Mouse (Mus musculus) limb, embryonic 12.5 days (tissue): ENCODE measurements around the gene Slco3a1. TPM values are rescaled to one million over a fixed set of nuclear protein-coding genes. Genes with fewer than 3 reads are reported as not detected.
"Not testable (repeated sequence)": the region's sequence is repeated elsewhere in the genome, so short reads cannot be mapped to it uniquely, and the experiment has no call there.

Experiments used
- ATAC-seq: fragments of 200-750 bp; cut with Nextera tagmentation; 2 replicates; pipeline ENCODE4 v1.8.0; 2017; ENCODE audit warnings: low read depth, moderate TSS enrichment; ENCODE audit not compliant: insufficient number of reproducible peaks, insufficient read depth, low FRiP score, low TSS enrichment
- H3K27ac ChIP-seq: fragments of 300-500 bp; sonication (generic); 2 replicates; pipeline ENCODE4 v1.5.1; 2016; ENCODE audit warnings: mild to moderate bottlenecking, moderate library complexity
- H3K27me3 ChIP-seq: fragments of 300-500 bp; sonication (generic); 2 replicates; pipeline ENCODE4 v1.6.1; 2016; ENCODE audit warnings: mild to moderate bottlenecking, moderate library complexity
- H3K36me3 ChIP-seq: fragments of 300-500 bp; sonication (generic); 2 replicates; pipeline ENCODE4 v1.6.1; 2016; ENCODE audit warnings: mild to moderate bottlenecking, moderate library complexity
- H3K4me1 ChIP-seq: fragments of 300-500 bp; sonication (generic); replicated peaks from 2 replicates; pipeline ENCODE4 v1.6.1; 2016
- H3K4me2 ChIP-seq: fragments of 300-500 bp; sonication (generic); 2 replicates; pipeline ENCODE4 v1.6.1; 2016; ENCODE audit warnings: mild to moderate bottlenecking, moderate library complexity
- H3K4me3 ChIP-seq: fragments of 300-500 bp; sonication (generic); replicated peaks from 2 replicates; pipeline ENCODE4 v1.5.1; 2016; ENCODE audit warnings: mild to moderate bottlenecking
- H3K9ac ChIP-seq: fragments of 300-500 bp; sonication (generic); replicated peaks from 2 replicates; pipeline ENCODE4 v1.6.1; 2016; ENCODE audit warnings: mild to moderate bottlenecking, moderate library complexity
- H3K9me3 ChIP-seq: fragments of 300-500 bp; sonication (generic); 2 replicates; pipeline ENCODE4 v1.6.1; 2016; ENCODE audit warnings: mild to moderate bottlenecking, moderate library complexity
- WGBS: fragments of 180-500 bp; shearing (Covaris S2); methylation state at CpG from one replicate; pipeline ENCODE4 v1.1.7; 2016; 5-methylcytosine and 5-hydroxymethylcytosine counted together
- polyA plus RNA-seq: library from polyadenylated mRNA; unstranded; fragments of >200 nt; fragmentation: Nextera tagmentation; extraction: Ambion mirVana; gene quantifications from 2 replicates; pipeline ENCODE4 v1.2.1, GENCODE M21; 2016

Gene Slco3a1
- polyA plus RNA-seq, 1 experiment from 2014 or later, result 8.2 TPM

DNA sequence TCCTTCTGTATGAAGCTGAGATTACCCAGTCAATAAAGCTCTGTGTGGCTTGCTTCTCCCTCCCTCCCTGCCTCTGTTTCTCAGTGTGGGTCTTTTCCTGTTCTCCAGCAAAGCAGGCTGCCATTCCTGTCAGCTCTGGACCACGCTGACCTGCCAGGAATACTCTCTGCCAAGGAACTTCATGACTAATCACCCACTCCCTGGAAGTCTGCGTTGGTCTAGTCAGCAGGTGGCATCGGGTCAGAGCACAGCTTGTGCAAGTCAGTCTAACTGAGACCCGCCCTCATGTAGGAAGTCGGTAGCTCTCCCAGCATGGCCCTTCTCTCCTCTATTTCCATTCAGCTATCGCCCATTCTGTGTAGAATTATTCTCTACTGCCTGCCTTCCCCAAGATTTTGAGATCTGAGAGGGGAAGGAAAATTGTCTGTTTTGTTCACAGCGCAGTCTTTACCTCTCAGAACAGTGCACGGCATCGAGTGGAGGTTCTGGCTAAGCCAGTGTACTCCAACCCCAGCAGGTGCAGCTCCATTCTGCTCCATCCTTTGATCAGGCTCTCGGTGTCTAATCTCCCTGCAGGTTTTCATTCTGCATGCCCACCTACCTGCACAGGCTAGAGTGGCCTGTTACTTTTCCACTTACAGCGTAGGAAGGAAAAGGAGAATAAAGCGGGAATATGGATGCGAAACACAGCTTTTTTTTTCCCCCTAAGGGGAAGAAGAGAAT is 145.8 kb downstream of the Slco3a1 start:
- WGBS, result 61% methylated on average over 13 of the region's 13 CpGs
- Histone ChIP-seq H3K9ac (no peak overlapping the region), H3K9me3 (no peaks in the 10 kb centered on the region), H3K27ac (no peak overlapping the region), H3K4me3 (no peak overlapping the region), H3K27me3 (peaks cover 29% of the 10 kb centered on the region), H3K4me1 (peaks cover 2% of the 10 kb centered on the region; the same call in 1 of the 2 replicates), H3K36me3 (no peaks in the 10 kb centered on the region), H3K4me2 (no peak overlapping the region)
- ATAC-seq, result no peak; the same call in 1 of the 2 replicates

DNA sequence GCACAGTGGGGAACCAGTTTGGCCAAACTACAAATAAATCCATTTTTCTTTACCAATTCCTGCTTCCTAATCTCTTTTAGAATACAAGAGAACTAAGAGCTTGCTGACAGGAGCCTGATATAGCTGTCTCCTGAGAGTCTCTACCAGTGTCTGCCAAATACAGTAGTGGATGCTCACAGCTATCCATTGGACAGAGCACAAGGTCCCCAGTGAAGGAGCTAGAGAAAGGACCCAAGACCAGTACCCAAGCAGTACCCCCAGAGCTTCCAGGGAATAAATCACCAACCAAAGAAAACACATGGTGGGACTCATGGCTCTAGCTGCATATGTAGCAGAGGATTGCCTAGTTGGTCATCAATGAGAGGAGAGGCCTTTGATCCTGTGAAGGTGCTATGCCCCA is 146.7 kb downstream of the Slco3a1 start:
- not testable (repeated sequence) for H3K4me1 ChIP-seq, H3K4me2 ChIP-seq, ATAC-seq, H3K4me3 ChIP-seq, H3K9me3 ChIP-seq, H3K9ac ChIP-seq, H3K36me3 ChIP-seq, H3K27ac ChIP-seq
- peaks cover 29% of the 10 kb centered on the region for H3K27me3 ChIP-seq

DNA sequence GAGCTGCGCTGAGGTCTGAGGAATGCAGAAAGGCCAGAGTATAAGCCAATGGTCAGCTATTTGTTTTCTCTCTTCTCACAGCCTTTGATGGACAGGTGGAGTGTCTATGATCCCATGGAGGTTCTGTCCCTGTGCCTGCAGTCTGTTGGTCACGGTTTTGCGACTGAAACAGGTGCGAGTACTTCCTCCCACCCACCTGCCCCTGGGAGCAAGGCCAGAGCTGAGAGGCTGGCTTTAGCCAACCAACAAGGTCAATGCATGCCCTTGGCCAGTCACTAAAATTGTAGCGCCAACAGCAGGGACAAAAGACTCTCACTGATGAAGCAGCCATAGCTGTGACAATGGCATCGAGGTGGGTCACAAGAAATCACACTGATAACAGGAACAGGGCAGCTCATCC is 154.9 kb downstream of the Slco3a1 start:
- H3K4me1 ChIP-seq, result no peaks in the 10 kb centered on the region
- H3K36me3 ChIP-seq, result no peaks in the 10 kb centered on the region
- H3K27me3 ChIP-seq, result peaks cover 5% of the 10 kb centered on the region; the same call in 1 of the 2 replicates
- H3K4me3 ChIP-seq, result no peak overlapping the region
- no peak overlapping the region for H3K9ac ChIP-seq
- no peaks in the 10 kb centered on the region for H3K9me3 ChIP-seq
- no peak for ATAC-seq
- H3K27ac ChIP-seq, result no peak overlapping the region
- WGBS, result 87% methylated on average over 6 of the region's 6 CpGs
- H3K4me2 ChIP-seq, result no peak overlapping the region

GRCm38 (mm10) chr7:74399154-74399553 is 155.4 kb downstream of the Slco3a1 start:
- Histone ChIP-seq H3K9me3 (no peaks in the 10 kb centered on the region), H3K9ac (no peak overlapping the region), H3K27me3 (peaks cover 6% of the 10 kb centered on the region; the same call in 1 of the 2 replicates), H3K4me1 (no peaks in the 10 kb centered on the region), H3K4me2 (no peak overlapping the region), H3K27ac (no peak overlapping the region), H3K36me3 (no peaks in the 10 kb centered on the region), H3K4me3 (no peak overlapping the region)
- WGBS, result 94% methylated on average over 4 of the region's 4 CpGs
- ATAC-seq, result no peak

DNA sequence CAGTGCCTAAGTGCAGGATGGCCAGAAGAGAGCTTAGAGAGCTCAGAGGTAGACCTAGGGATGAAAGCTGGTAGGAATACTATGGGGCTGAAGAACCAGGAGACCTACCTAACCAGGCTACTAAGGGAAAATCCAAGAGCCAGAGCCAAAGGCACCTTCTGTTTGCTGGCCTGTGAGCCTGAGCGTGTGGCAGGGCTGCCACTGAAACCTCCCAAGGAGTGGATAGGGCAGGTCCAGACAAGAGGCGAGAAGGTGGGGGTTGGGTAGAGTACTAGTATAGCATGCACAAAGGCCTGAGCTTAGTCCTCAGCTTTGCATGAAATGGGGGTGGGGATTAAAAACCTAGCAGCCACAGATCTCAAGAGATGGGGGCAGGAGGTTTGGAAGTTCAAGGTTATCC is 156.3 kb downstream of the Slco3a1 start:
- Histone ChIP-seq H3K27me3 (peaks cover 6% of the 10 kb centered on the region; the same call in 1 of the 2 replicates), H3K4me3 (no peak overlapping the region), H3K27ac (no peak overlapping the region), H3K9ac (no peak overlapping the region), H3K4me2 (no peak overlapping the region), H3K4me1 (0 out of 2 replicates have a peak, but pooled peaks cover 4% of the 10 kb centered on the region), H3K9me3 (no peaks in the 10 kb centered on the region), H3K36me3 (no peaks in the 10 kb centered on the region)
- WGBS, result 75% methylated on average over 2 of the region's 2 CpGs
- no peak for ATAC-seq

GRCm38 (mm10) chr7:74391451-74391873 is 163.1 kb downstream of the Slco3a1 start:
- 0 out of 2 replicates have a peak overlapping the region, but pooled peaks have one; percentile 23 for H3K27ac ChIP-seq
- ATAC-seq, result no peak; the same call in 1 of the 2 replicates

DNA sequence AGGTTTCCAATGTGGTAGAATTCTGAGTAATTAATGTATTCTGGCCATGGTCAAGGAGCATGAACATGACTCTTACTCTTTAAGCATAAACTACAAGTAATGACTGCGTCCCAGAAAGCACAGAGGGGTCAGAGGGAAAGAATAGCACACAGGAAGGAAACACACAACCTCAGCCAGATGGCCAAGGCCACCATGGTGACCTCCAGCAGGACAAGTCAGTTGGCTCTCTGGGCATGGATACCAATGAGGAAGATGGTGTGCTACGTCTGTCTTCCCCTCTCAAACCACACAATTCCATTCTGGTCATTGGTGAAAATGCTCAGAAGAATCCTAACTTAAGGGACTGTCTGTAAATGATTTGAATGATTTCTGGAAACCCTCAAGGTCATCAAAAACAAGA is 165.0 kb downstream of the Slco3a1 start:
- H3K4me2 ChIP-seq, result no peak overlapping the region
- H3K9me3 ChIP-seq, result no peaks in the 10 kb centered on the region
- ATAC-seq, result no peak
- H3K27me3 ChIP-seq, result peaks cover 7% of the 10 kb centered on the region
- H3K36me3 ChIP-seq, result no peaks in the 10 kb centered on the region
- no peak overlapping the region for H3K9ac ChIP-seq
- H3K4me3 ChIP-seq, result no peak overlapping the region
- WGBS, result 72% methylated on average over 2 of the region's 2 CpGs
- peaks cover 14% of the 10 kb centered on the region for H3K4me1 ChIP-seq
- no peak overlapping the region for H3K27ac ChIP-seq

More at GRCm38 (mm10) chr7:74391451-74391873, 163.1 kb downstream of the Slco3a1 start:
- Histone ChIP-seq H3K9me3 (no peaks in the 10 kb centered on the region), H3K36me3 (no peaks in the 10 kb centered on the region), H3K27me3 (peaks cover 8% of the 10 kb centered on the region), H3K9ac (no peak overlapping the region), H3K4me3 (no peak overlapping the region), H3K4me2 (no peak overlapping the region), H3K4me1 (peaks cover 14% of the 10 kb centered on the region)
- 21% methylated on average over 5 of the region's 5 CpGs for WGBS

- Histone ChIP-seq H3K27ac (no peak overlapping the region), H3K36me3 (no peaks in the 10 kb centered on the region), H3K4me3 (no peak overlapping the region), H3K27me3 (peaks cover 13% of the 10 kb centered on the region), H3K9me3 (no peaks in the 10 kb centered on the region), H3K4me2 (no peak overlapping the region), H3K4me1 (peaks cover 3% of the 10 kb centered on the region), H3K9ac (no peak overlapping the region)
- ATAC-seq, result no peak
- 67% methylated on average over 5 of the region's 5 CpGs for WGBS
Observed at GRCm38 (mm10) chr7:74386257-74386656, 168.3 kb downstream of the Slco3a1 start.

- H3K36me3 ChIP-seq, result no peaks in the 10 kb centered on the region
- H3K9ac ChIP-seq, result no peak overlapping the region
- no peak overlapping the region for H3K4me3 ChIP-seq
- H3K4me2 ChIP-seq, result no peak overlapping the region
- WGBS, result 84% methylated on average over 3 of the region's 3 CpGs
- no peak for ATAC-seq
- H3K9me3 ChIP-seq, result no peaks in the 10 kb centered on the region
- no peak overlapping the region for H3K27ac ChIP-seq
- H3K4me1 ChIP-seq, result no peaks in the 10 kb centered on the region; the same call in 1 of the 2 replicates
- H3K27me3 ChIP-seq, result peaks cover 27% of the 10 kb centered on the region
Observed at GRCm38 (mm10) chr7:74383040-74383666, 171.4 kb downstream of the Slco3a1 start.

DNA sequence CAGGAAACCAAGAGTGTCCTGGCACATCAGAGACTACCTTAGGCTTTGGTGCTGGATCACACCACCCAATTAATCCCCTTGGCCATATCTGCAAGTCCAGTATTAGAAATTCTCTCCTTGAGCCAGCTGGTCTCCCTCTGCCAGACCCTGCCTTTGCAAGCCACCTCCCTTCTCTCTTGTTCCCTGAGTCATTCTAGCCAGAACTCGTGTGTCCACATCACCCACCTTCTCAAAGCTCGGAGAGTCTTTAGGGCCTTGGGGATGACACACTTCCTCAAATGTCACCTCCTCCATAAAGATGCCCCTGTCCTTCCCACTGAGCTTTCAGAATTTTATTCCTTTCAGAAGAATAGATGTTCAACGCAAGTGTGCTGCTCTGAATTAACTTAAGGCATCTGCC is 172.3 kb downstream of the Slco3a1 start:
- Histone ChIP-seq H3K36me3 (no peaks in the 10 kb centered on the region), H3K27ac (no peak overlapping the region), H3K9ac (no peak overlapping the region), H3K27me3 (peaks cover 32% of the 10 kb centered on the region), H3K4me3 (no peak overlapping the region), H3K4me2 (no peak overlapping the region), H3K4me1 (peaks cover 6% of the 10 kb centered on the region), H3K9me3 (no peaks in the 10 kb centered on the region)
- no peak for ATAC-seq
- 63% methylated on average over 3 of the region's 3 CpGs for WGBS

DNA sequence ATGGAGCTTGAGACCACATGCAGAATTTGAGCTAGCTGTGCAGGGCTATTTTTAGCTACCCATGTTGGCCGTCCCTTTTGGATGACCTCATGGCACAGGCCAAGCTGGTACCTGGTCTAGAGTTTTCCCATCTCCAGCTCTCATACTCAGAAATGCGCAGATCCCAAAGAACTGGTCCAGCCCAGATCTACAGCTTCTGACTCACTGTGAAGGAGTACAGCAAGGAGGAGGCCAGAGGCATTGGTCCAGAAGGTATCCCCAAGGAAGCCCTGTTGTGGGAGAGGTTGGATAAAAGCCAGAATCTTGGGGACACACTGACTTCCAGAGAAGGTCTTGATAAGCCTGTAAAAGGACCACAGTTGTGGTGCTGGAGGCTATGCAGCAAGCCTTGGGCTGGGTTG is 172.7 kb downstream of the Slco3a1 start:
- Histone ChIP-seq H3K9me3 (no peaks in the 10 kb centered on the region), H3K27me3 (peaks cover 35% of the 10 kb centered on the region), H3K4me1 (peaks cover 6% of the 10 kb centered on the region), H3K9ac (no peak overlapping the region), H3K36me3 (no peaks in the 10 kb centered on the region), H3K4me2 (no peak overlapping the region), H3K4me3 (no peak overlapping the region), H3K27ac (no peak overlapping the region)
- no peak for ATAC-seq
- WGBS, result 66% methylated on average over 2 of the region's 2 CpGs
